Mouse (Mus musculus) C2C12 (cell line): ENCODE data around the gene Rusc2. TPM values are rescaled to one million over a fixed set of nuclear protein-coding genes. Genes with fewer than 3 reads are reported as not detected.
A peak's percentile ranks its signal among the peaks of the same experiment; 100 is the strongest.

Source experiments
- H3K27me3 ChIP-seq: one replicate; pipeline ENCODE4 v1.6.1; 2011; ENCODE audit not compliant: control insufficient read depth, insufficient read depth, insufficient read length
- H3K36me3 ChIP-seq: one replicate; pipeline ENCODE4 v1.6.1; 2011; ENCODE audit not compliant: control insufficient read depth, insufficient read depth
- H3K4me3 ChIP-seq: one replicate; pipeline ENCODE4 v1.5.1; 2011; ENCODE audit warnings: mild to moderate bottlenecking, control low read depth; ENCODE audit not compliant: poor library complexity, insufficient read depth, severe bottlenecking
- H3K79me2 ChIP-seq: one replicate; pipeline ENCODE4 v1.6.1; 2011; ENCODE audit not compliant: control insufficient read depth, insufficient read depth
- H3K79me3 ChIP-seq: one replicate; pipeline ENCODE4 v1.6.1; 2011; ENCODE audit warnings: low read depth, control low read depth
- H3ac ChIP-seq: one replicate; pipeline ENCODE3; 2011; ENCODE audit warnings: low read depth; ENCODE audit not compliant: control insufficient read depth, insufficient read length
- CEBPB ChIP-seq: IDR thresholded peaks from one replicate; pipeline ENCODE4 v1.6.1; 2011; ENCODE audit warnings: low read depth, mild to moderate bottlenecking, control low read depth, moderate library complexity
- CTCF ChIP-seq: IDR thresholded peaks from one replicate; pipeline ENCODE4 v1.5.1; 2011; ENCODE audit not compliant: control insufficient read depth, insufficient read depth, insufficient read length
- FOSL1 ChIP-seq: IDR thresholded peaks from one replicate; pipeline ENCODE4 v1.8.0; 2011; ENCODE audit warnings: mild to moderate bottlenecking, low read length; ENCODE audit not compliant: poor library complexity, insufficient read depth, severe bottlenecking
- MAX ChIP-seq: IDR thresholded peaks from one replicate; pipeline ENCODE4 v1.6.1; 2011; ENCODE audit warnings: mild to moderate bottlenecking, control low read depth
- MYOD1 ChIP-seq: IDR thresholded peaks from one replicate; pipeline ENCODE4 v1.6.1; 2011; ENCODE audit warnings: low read depth; ENCODE audit not compliant: control insufficient read depth, insufficient read length
- MYOG ChIP-seq: IDR thresholded peaks from one replicate; pipeline ENCODE4 v1.6.1; 2011; ENCODE audit not compliant: control insufficient read depth, insufficient read length; ENCODE audit errors: extremely low read depth
- USF1 ChIP-seq: IDR thresholded peaks from one replicate; pipeline ENCODE4 v1.6.1; 2011; ENCODE audit warnings: low read depth, mild to moderate bottlenecking, control low read depth, moderate library complexity
- polyA plus RNA-seq: library from polyadenylated mRNA; unstranded; fragments of >200 nt; fragmentation: generic; extraction: Trizol; gene quantifications from one replicate; pipeline ENCODE4 v1.2.1, GENCODE M21; 2012; ENCODE audit warnings: missing spikeins

The Rusc2 gene
- polyA plus RNA-seq, 1 experiment, result 18.8 TPM

DNA sequence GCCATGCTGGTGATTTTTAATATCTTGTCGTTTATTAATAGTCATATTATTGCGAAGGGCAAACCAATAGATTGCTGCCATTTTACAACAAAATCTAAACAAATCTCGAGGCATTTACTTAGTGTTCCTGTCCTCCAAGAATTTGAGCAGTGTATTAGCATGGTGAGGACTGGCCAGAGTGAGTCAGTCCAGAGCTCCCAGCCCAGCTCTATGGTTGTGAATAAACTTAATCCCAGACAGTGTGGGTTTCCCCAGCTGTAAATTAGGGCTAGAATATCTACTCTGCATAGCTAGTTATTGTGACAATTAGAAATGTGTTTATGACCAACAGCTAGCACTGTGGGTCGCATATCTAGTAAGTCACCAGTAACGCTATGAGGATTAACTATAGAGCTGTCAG is 14.6 kb downstream of the Rusc2 start:
- H3K79me2 ChIP-seq, result peaks cover 27% of the 10 kb centered on the region
- no peak overlapping the region for H3K4me3 ChIP-seq
- no peaks in the 10 kb centered on the region for H3K27me3 ChIP-seq
- no peaks in the 10 kb centered on the region for H3K36me3 ChIP-seq
- peaks cover 9% of the 10 kb centered on the region for H3K79me3 ChIP-seq
- TF ChIP-seq MAX, result no peak
- TF ChIP-seq FOSL1, result peak; percentile 10
- no peak for TF ChIP-seq MYOG
- TF ChIP-seq CEBPB, result no peak
- no peak overlapping the region for H3ac ChIP-seq

DNA sequence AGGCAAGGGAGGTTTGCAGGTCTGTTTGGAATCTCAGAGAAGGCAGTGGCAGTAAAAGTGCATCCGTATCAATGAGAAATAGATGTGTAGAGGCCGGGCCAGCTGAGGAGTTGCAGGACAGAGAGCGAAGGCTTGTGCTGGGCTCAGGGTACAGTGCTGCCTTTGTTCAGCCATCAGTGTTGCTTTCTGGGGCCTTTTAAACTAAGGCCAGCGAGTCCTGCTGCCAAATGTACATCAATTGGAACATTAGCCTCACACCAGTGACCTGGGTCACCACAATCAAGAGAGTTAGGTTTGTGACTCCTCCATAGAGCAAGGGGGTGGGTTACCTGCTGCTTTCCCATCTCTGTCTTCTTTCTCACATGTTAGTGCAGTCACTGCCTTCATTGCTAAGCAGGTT is 16.2 kb downstream of the Rusc2 start:
- no peaks in the 10 kb centered on the region for H3K36me3 ChIP-seq

GRCm38 (mm10) chr4:43398829-43399331 is 17.1 kb downstream of the Rusc2 start:
- no peaks in the 10 kb centered on the region for H3K36me3 ChIP-seq
- H3ac ChIP-seq, result no peak overlapping the region
- peaks cover 12% of the 10 kb centered on the region for H3K79me3 ChIP-seq
- H3K4me3 ChIP-seq, result no peak overlapping the region
- H3K79me2 ChIP-seq, result peaks cover 37% of the 10 kb centered on the region
- no peaks in the 10 kb centered on the region for H3K27me3 ChIP-seq
- TF ChIP-seq MAX (no peak), USF1 (no peak), CEBPB (peak; percentile 72), FOSL1 (no peak), MYOD1 (peak; percentile 65), CTCF (no peak), MYOG (no peak)

More for the DNA sequence above, 16.2 kb downstream of the Rusc2 start:
- no peak overlapping the region for H3ac ChIP-seq
- peaks cover 10% of the 10 kb centered on the region for H3K79me3 ChIP-seq
- no peak for TF ChIP-seq MAX
- TF ChIP-seq MYOG, result no peak
- TF ChIP-seq USF1, result no peak
- no peak for TF ChIP-seq CTCF
- no peak for TF ChIP-seq CEBPB
- no peak for TF ChIP-seq MYOD1
- no peak for TF ChIP-seq FOSL1
- no peak overlapping the region for H3K4me3 ChIP-seq
- H3K27me3 ChIP-seq, result no peaks in the 10 kb centered on the region
- H3K79me2 ChIP-seq, result peaks cover 28% of the 10 kb centered on the region

- H3K79me3 ChIP-seq, result peaks cover 12% of the 10 kb centered on the region
- H3K4me3 ChIP-seq, result no peak overlapping the region
- TF ChIP-seq FOSL1, result no peak
- TF ChIP-seq CEBPB, result no peak
- TF ChIP-seq MAX, result no peak
- TF ChIP-seq USF1, result no peak
- no peak for TF ChIP-seq MYOD1
- TF ChIP-seq CTCF, result no peak
- TF ChIP-seq MYOG, result no peak
- peaks cover 37% of the 10 kb centered on the region for H3K79me2 ChIP-seq
- H3K27me3 ChIP-seq, result no peaks in the 10 kb centered on the region
- peak overlapping the region; percentile 40 for H3ac ChIP-seq
- H3K36me3 ChIP-seq, result no peaks in the 10 kb centered on the region
These were observed 17.8 kb downstream of the Rusc2 start for GRCm38 (mm10) chr4:43399391-43400131.

GRCm38 (mm10) chr4:43400976-43401375 is 19.2 kb downstream of the Rusc2 start:
- Histone ChIP-seq H3ac (no peak overlapping the region), H3K79me3 (peaks cover 12% of the 10 kb centered on the region), H3K27me3 (no peaks in the 10 kb centered on the region), H3K79me2 (peaks cover 37% of the 10 kb centered on the region), H3K4me3 (no peak overlapping the region), H3K36me3 (peaks cover 7% of the 10 kb centered on the region)
- no peak for TF ChIP-seq FOSL1
- no peak for TF ChIP-seq USF1

- TF ChIP-seq MYOD1, result no peak
- no peak for TF ChIP-seq CTCF
- TF ChIP-seq FOSL1, result no peak
- TF ChIP-seq MAX, result no peak
- TF ChIP-seq CEBPB, result no peak
- no peak for TF ChIP-seq MYOG
- H3K4me3 ChIP-seq, result no peak overlapping the region
- no peaks in the 10 kb centered on the region for H3K27me3 ChIP-seq
- H3ac ChIP-seq, result no peak overlapping the region
- peaks cover 7% of the 10 kb centered on the region for H3K36me3 ChIP-seq
- peaks cover 12% of the 10 kb centered on the region for H3K79me3 ChIP-seq
- peaks cover 37% of the 10 kb centered on the region for H3K79me2 ChIP-seq
These were observed 19.7 kb downstream of the Rusc2 start for GRCm38 (mm10) chr4:43401486-43401885.
